Mouse (Mus musculus) cerebellum, postnatal 25 days (tissue): Measurements from ENCODE around the gene F930015N05Rik.

Experiments
- DNase-seq, 2 experiments: peaks; one replicate each; pipeline ENCODE4 v3.0.0; 2021; ENCODE audit warnings: mixed read lengths in 2 of 2

The F930015N05Rik gene

DNA sequence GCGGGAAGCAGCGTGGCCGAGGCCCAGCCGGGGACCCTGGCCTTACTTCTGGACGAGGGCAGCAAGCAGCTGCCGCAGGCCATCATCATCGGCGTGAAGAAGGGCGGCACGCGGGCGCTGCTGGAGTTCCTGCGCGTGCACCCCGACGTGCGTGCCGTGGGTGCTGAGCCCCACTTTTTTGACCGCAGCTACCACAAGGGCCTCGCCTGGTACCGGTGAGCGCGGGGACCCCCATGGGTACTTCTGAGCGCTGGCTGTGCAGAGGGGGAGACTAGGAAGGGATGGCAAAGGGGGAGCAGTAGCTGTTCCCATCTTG lies at the start of gene F930015N05Rik:
TSS of gene F930015N05Rik (minus strand) at position 242 of the 316 bp plus-strand sequence.
- DNase-seq = no peak

DNA sequence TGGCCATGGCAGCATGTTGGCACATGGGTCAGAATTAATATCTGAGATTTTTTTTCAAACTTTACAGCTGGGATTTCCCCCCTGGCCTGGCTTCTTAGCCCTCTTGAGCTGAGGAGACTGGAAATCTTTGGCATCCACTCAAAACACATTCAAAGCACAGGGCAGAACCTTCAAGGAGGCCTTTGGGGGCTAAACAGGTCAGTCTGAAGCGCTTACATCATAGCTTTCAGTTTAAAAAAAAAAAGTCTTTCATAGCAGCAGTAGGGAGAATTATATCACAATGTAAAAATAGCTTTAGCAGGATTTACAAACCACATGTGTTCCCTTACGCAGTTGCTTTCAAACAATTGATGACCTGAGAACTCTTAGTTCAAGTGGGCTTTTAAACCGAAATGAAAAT lies 45.0 kb upstream of the F930015N05Rik start:
- DNase-seq = no peak

- no peak for DNase-seq
Observed at GRCm38 (mm10) chr11:64473679-64474078, 37.2 kb upstream of the F930015N05Rik start.

GRCm38 (mm10) chr11:64470689-64471088 lies 34.2 kb upstream of the F930015N05Rik start:
- DNase-seq = no peak

GRCm38 (mm10) chr11:64468737-64469136 lies 32.3 kb upstream of the F930015N05Rik start:
- DNase-seq = peak in 1 of 2 experiments; percentile 8

GRCm38 (mm10) chr11:64461746-64462145 lies 25.3 kb upstream of the F930015N05Rik start:
- DNase-seq = no peak

- peak in 1 of 2 experiments; percentile 11 for DNase-seq
Observed at GRCm38 (mm10) chr11:64448586-64449315, 12.3 kb upstream of the F930015N05Rik start.

DNA sequence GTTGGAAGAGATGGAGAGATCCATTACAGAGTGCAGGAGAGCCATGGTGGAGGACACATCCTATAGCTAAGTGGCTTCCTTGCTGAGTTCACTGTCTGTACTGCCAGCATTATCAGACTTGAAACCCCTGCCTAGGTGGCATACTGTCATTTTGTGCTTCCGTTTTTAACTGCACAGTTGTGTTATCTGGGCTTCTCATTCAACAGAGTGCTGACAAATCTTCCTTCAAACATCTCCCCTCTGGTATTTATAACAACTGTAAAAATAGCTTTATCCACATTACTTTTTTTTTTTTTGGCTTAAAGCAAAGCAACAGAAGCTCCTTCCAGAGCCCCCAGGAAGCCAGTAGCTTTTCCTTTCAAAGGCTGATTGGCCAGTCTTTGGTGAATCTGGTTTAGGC lies 8.8 kb upstream of the F930015N05Rik start:
- no peak for DNase-seq

DNA sequence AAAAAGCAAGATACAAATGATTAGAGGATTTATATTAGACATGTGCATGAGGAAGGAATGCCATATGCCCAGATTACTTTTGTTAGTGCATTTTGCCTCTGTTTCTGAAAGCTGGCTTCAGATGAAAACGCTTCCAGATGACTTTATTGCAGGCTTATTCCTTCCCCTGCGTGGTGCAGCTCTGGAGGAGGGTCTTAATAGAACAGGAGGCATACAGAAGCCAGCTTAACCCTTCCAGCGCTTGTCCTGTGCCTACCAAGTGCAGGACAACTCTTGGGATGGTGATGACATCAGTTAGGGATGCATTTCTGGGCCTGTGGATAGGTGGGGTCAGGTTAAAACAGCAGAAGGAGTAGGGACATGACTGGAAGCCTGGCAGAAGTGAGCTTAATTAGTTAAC lies 6.2 kb upstream of the F930015N05Rik start:
- DNase-seq = no peak

- DNase-seq = peak in 1 of 2 experiments; percentile 31
Observed at GRCm38 (mm10) chr11:64442119-64442518, 5.7 kb upstream of the F930015N05Rik start.

GRCm38 (mm10) chr11:64438909-64439308 lies 2.5 kb upstream of the F930015N05Rik start:
- DNase-seq = no peak

DNA sequence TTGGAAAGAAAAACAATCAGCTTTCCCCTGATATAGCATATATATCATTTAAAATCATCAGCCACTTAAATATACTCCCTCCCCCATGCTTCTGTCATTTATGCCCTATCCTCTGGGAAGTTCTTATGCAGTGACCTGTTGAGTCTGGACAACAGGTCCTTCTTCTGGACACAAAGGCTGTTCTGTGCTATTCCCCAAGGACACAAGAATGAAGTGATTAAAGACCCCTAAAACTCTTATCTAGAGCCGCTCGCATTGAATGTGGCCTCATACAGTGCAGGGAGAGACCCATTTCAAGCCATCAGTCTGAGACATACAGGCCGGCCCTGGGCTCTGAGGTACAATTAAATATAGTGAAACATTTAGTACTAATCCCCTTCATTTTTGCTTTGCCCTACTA lies 1.3 kb upstream of the F930015N05Rik start:
- DNase-seq = no peak

GRCm38 (mm10) chr11:64436791-64437298 lies 392 bp upstream of the F930015N05Rik start:
- DNase-seq = no peak

- peak; percentile 9 to 18 for DNase-seq
Observed at GRCm38 (mm10) chr11:64435546-64436411, 674 bp downstream of the F930015N05Rik start.

DNA sequence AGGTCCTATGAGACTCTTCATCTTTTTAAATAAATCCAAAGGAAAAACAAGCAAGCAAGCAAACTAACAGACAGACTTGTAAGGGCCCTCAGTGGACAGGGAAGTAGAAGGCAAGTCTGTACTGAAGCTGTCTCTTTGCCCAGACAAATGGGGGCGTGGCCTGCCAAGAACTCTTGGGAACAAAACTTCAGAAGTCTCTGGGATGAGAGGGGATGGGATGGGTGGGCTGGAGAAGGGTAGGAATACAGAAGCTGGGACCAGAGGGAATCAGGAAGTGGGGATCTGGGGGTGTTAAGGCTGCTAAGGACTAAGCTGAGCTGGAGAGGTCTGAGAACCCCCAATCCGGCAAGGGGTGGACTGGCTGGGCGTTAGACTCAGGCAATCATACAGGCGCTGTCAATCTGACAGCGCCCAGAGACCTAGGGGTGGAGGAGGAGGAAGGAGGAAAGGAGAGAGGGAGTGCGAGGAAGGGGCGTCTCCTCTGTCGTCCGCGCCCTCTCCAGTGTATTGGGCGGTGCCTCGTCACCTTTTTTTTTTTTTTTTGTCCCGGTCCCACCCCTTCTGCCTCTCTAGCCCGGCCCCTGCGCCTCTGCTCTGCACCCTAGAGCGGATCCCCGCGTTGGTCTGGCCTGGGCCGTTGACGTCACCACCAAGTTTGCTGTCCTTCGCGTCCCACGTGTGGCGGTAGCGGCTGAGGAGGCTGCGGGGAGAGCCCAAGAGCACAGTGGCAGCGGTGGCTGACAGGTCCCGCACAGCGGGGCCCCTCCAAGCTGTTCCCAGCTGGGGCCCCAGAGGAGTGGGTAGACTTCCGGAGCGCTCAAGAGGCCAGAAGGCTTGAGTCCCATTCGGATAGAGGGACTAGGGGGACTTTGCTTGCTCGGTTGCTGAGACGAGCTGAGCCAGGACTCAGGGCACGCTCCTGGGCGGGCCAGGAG lies 1.6 kb downstream of the F930015N05Rik start, which contains the start of gene Hs3st3a1:
TSS of gene Hs3st3a1 (plus strand) at position 722 of the 935 bp plus-strand sequence.
- peak; percentile 4 to 18 for DNase-seq

DNA sequence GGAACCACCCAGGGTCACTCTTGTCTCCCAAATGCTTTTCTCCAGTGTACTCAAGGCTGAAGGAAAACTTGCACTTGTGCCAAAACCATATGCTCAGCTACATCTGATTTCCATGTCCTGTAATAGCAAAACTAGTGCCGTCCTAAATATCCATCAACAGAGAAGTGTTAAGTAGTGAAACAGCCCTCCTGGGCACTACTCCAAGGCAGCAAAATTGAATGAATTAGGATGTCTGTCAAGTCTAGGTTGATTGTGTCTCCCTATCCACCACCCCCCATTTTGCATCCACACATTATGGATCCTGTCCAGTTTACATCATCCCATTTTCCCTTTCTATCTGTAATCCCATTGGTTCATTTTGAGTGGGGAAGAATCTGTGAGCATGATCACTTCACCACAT lies 17.5 kb downstream of the F930015N05Rik start:
- no peak for DNase-seq

DNA sequence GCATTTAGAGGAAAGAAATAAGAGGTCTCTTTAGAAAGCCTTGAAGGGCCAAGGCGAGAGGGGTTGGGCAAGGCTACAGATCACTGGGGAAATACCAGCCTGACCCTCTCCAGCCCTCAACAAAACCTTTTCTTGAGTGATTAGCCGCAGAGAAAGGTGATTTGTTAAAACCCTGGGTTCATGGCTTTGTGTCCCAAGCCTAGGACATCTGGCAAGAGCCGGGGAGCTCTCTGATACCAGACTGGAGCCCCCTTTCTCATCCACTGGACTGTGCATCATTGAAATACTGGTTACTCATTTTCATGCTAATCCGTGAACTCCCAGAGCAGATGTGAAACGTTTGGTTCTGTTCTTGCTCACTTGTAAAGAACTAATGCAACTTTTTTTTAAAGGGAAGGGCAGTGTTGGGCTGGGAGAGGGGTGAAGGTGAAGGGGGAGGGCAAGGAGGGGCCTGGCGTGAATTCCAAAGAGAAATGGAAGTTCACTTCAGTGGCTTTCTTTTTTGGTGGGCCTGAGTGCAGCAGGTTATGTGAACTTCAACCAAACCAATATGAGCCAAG lies 35.8 kb downstream of the F930015N05Rik start:
- no peak for DNase-seq

GRCm38 (mm10) chr11:64397612-64398011 lies 38.8 kb downstream of the F930015N05Rik start:
- no peak for DNase-seq

DNA sequence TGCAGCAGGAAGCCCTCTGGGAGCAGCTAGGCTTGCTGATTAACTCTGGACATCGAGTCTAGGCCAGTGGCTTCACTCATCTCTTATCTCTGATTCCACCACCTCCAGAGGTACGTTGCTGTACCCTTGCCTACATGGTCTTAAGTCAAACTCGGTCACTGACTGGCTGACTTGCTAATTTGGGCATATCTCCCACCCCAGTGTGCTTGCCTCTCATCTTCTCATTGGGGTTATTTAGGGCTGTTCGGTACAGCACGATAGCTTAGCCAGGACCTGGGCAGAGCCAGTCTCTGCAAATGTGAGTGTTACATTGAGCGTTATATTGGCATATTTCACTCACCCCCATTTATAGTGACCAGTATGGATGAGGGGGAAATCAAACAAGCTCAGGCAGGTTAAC lies 39.5 kb downstream of the F930015N05Rik start:
- no peak for DNase-seq

- DNase-seq = peak; percentile 12 to 27
Observed at GRCm38 (mm10) chr11:64396331-64396881, 40.0 kb downstream of the F930015N05Rik start.

- DNase-seq = no peak
Observed at GRCm38 (mm10) chr11:64386333-64386732, 50.1 kb downstream of the F930015N05Rik start.
